Mouse (Mus musculus) myocyte (in vitro differentiated cells): Measurements from ENCODE around the gene Fgf2. TPM values are rescaled to one million over a fixed set of nuclear protein-coding genes. Genes with fewer than 3 reads are reported as not detected.
A peak's percentile ranks its signal among the peaks of the same experiment; 100 is the strongest.

Experiments used
- H3K27me3 ChIP-seq: one replicate; pipeline ENCODE4 v1.6.1; 2011; ENCODE audit not compliant: control insufficient read depth, insufficient read depth, insufficient read length
- H3K36me3 ChIP-seq: one replicate; pipeline ENCODE4 v1.6.1; 2011; ENCODE audit not compliant: control insufficient read depth, insufficient read depth
- H3K4me2 ChIP-seq: one replicate; pipeline ENCODE4 v1.6.1; 2011; ENCODE audit warnings: low read depth, control low read depth
- H3K4me3 ChIP-seq: one replicate; pipeline ENCODE4 v1.5.1; 2011; ENCODE audit warnings: mild to moderate bottlenecking, control low read depth, moderate library complexity
- H3K79me2 ChIP-seq: one replicate; pipeline ENCODE4 v1.6.1; 2011; ENCODE audit not compliant: control insufficient read depth, insufficient read depth
- H3ac ChIP-seq: one replicate; pipeline ENCODE4 v1.6.1; 2011; ENCODE audit not compliant: control insufficient read depth, insufficient read length
- CEBPB ChIP-seq: IDR thresholded peaks from 2 replicates; pipeline ENCODE4 v1.6.1; 2011; ENCODE audit warnings: mild to moderate bottlenecking, moderate library complexity; ENCODE audit not compliant: poor library complexity, insufficient read depth, severe bottlenecking
- E2F4 ChIP-seq: IDR thresholded peaks from one replicate; pipeline ENCODE4 v1.6.1; 2011; ENCODE audit warnings: mild to moderate bottlenecking, control low read depth, moderate library complexity; ENCODE audit not compliant: insufficient read depth
- MAX ChIP-seq: IDR thresholded peaks from one replicate; pipeline ENCODE4 v1.6.1; 2011; ENCODE audit warnings: low read depth, mild to moderate bottlenecking, control low read depth
- MYOD1 ChIP-seq, 3 experiments: IDR thresholded peaks; one replicate each; pipeline ENCODE4 v1.6.1; 2011; ENCODE audit warnings: control low read depth in 2 of 3, low read depth in 2 of 3, mild to moderate bottlenecking in 2 of 3, moderate library complexity in 1 of 3; ENCODE audit not compliant: insufficient read length in 2 of 3, control insufficient read depth in 1 of 3
- MYOG ChIP-seq, 3 experiments: IDR thresholded peaks; one replicate each; pipeline ENCODE4 v1.6.1; 2011; ENCODE audit warnings: control low read depth in 2 of 3, low read depth in 2 of 3, mild to moderate bottlenecking in 2 of 3; ENCODE audit not compliant: insufficient read length in 2 of 3, control insufficient read depth in 1 of 3, insufficient read depth in 1 of 3
- POLR2A ChIP-seq: IDR thresholded peaks from one replicate; pipeline ENCODE4 v1.6.1; 2011; ENCODE audit warnings: low read depth, mild to moderate bottlenecking, control low read depth, moderate library complexity; ENCODE audit not compliant: insufficient read length
- POLR2AphosphoS2 ChIP-seq: IDR thresholded peaks from one replicate; pipeline ENCODE4 v1.6.1; 2011; ENCODE audit warnings: low read depth, control low read depth; ENCODE audit not compliant: insufficient read length
- REST ChIP-seq: IDR thresholded peaks from one replicate; pipeline ENCODE4 v1.6.1; 2011; ENCODE audit warnings: mild to moderate bottlenecking, control low read depth, moderate library complexity; ENCODE audit not compliant: insufficient read depth, insufficient read length
- SRF ChIP-seq: IDR thresholded peaks from one replicate; pipeline ENCODE4 v1.6.1; 2011; ENCODE audit warnings: low read depth; ENCODE audit not compliant: control insufficient read depth, insufficient read length
- TCF12 ChIP-seq: IDR thresholded peaks from one replicate; pipeline ENCODE4 v1.6.1; 2011; ENCODE audit warnings: mild to moderate bottlenecking, control low read depth; ENCODE audit not compliant: poor library complexity, insufficient read depth, severe bottlenecking
- TCF3 ChIP-seq: IDR thresholded peaks from one replicate; pipeline ENCODE4 v1.6.1; 2011; ENCODE audit warnings: low read depth, control low read depth; ENCODE audit not compliant: insufficient read length
- USF1 ChIP-seq: IDR thresholded peaks from one replicate; pipeline ENCODE4 v1.6.1; 2011; ENCODE audit warnings: low read depth, mild to moderate bottlenecking, control low read depth, moderate library complexity
- polyA plus RNA-seq: library from polyadenylated mRNA; unstranded; fragments of >200 nt; fragmentation: generic; extraction: Trizol; gene quantifications from one replicate; pipeline ENCODE4 v1.2.1, GENCODE M21; 2012; ENCODE audit warnings: missing spikeins

Fgf2 gene
- polyA plus RNA-seq, 1 experiment: 0.65 TPM

GRCm38 (mm10) chr3:37396930-37397608 is 48.9 kb downstream of the Fgf2 start:
- Histone ChIP-seq H3K27me3 (no peaks in the 10 kb centered on the region), H3ac (no peak overlapping the region), H3K4me3 (no peak overlapping the region), H3K79me2 (no peaks in the 10 kb centered on the region), H3K36me3 (no peaks in the 10 kb centered on the region), H3K4me2 (no peak overlapping the region)
- TF ChIP-seq MYOG (IDR thresholded peaks at IDR 0.05; ENCODE audit: control insufficient read depth in 1 of 3, insufficient read depth in 1 of 3, insufficient read length in 2 of 3, low read depth in 2 of 3) (no peak), REST (no peak), USF1 (no peak), SRF (no peak), TCF3 (no peak), E2F4 (no peak), POLR2AphosphoS2 (no peak), TCF12 (no peak), CEBPB (no peak), MYOD1 (IDR thresholded peaks at IDR 0.05; ENCODE audit: control insufficient read depth in 1 of 3, insufficient read length in 2 of 3, low read depth in 2 of 3) (no peak), MAX (no peak), POLR2A (no peak)

- TF ChIP-seq TCF12 (no peak), POLR2AphosphoS2 (no peak), POLR2A (no peak), MAX (no peak), SRF (no peak), MYOD1 (IDR thresholded peaks at IDR 0.05; ENCODE audit: control insufficient read depth in 1 of 3, insufficient read length in 2 of 3, low read depth in 2 of 3) (no peak), REST (no peak), USF1 (no peak), E2F4 (no peak), MYOG (IDR thresholded peaks at IDR 0.05; ENCODE audit: control insufficient read depth in 1 of 3, insufficient read depth in 1 of 3, insufficient read length in 2 of 3, low read depth in 2 of 3) (no peak), TCF3 (no peak), CEBPB (no peak)
- H3K27me3 ChIP-seq: no peaks in the 10 kb centered on the region
- H3K79me2 ChIP-seq: no peaks in the 10 kb centered on the region
- H3K4me3 ChIP-seq: no peak overlapping the region
- no peaks in the 10 kb centered on the region for H3K36me3 ChIP-seq
- H3K4me2 ChIP-seq: no peak overlapping the region
- no peak overlapping the region for H3ac ChIP-seq
These were observed 49.5 kb downstream of the Fgf2 start for GRCm38 (mm10) chr3:37397646-37398045.

GRCm38 (mm10) chr3:37398661-37399395 is 50.7 kb downstream of the Fgf2 start:
- Histone ChIP-seq H3K79me2 (no peaks in the 10 kb centered on the region), H3ac (no peak overlapping the region), H3K4me2 (peak overlapping the region; percentile 37), H3K36me3 (no peaks in the 10 kb centered on the region), H3K27me3 (no peaks in the 10 kb centered on the region), H3K4me3 (no peak overlapping the region)
- TF ChIP-seq MYOG (IDR thresholded peaks at IDR 0.05; ENCODE audit: control insufficient read depth in 1 of 3, insufficient read depth in 1 of 3, insufficient read length in 2 of 3, low read depth in 2 of 3): peak; percentile 38 to 86 (median 52)
- peak; percentile 18 for TF ChIP-seq TCF12
- TF ChIP-seq TCF3: peak; percentile 9
- TF ChIP-seq E2F4: no peak
- TF ChIP-seq MYOD1 (IDR thresholded peaks at IDR 0.05; ENCODE audit: control insufficient read depth in 1 of 3, insufficient read length in 2 of 3, low read depth in 2 of 3): peak in 2 of 3 experiments; percentile 77 to 87

GRCm38 (mm10) chr3:37401729-37402610 is 53.8 kb downstream of the Fgf2 start:
- H3K79me2 ChIP-seq: no peaks in the 10 kb centered on the region
- H3K4me2 ChIP-seq: no peak overlapping the region
- no peaks in the 10 kb centered on the region for H3K36me3 ChIP-seq
- H3K4me3 ChIP-seq: no peak overlapping the region
- H3K27me3 ChIP-seq: no peaks in the 10 kb centered on the region
- H3ac ChIP-seq: no peak overlapping the region
- no peak for TF ChIP-seq MAX
- no peak for TF ChIP-seq MYOG (IDR thresholded peaks at IDR 0.05; ENCODE audit: control insufficient read depth in 1 of 3, insufficient read depth in 1 of 3, insufficient read length in 2 of 3, low read depth in 2 of 3)
- no peak for TF ChIP-seq REST
- TF ChIP-seq CEBPB: no peak
- TF ChIP-seq SRF: no peak
- TF ChIP-seq TCF12: no peak
- TF ChIP-seq POLR2AphosphoS2: no peak
- TF ChIP-seq E2F4: no peak
- no peak for TF ChIP-seq USF1
- no peak for TF ChIP-seq MYOD1 (IDR thresholded peaks at IDR 0.05; ENCODE audit: control insufficient read depth in 1 of 3, insufficient read length in 2 of 3, low read depth in 2 of 3)
- no peak for TF ChIP-seq TCF3
- TF ChIP-seq POLR2A: no peak
